Mouse (Mus musculus): ENCODE data around the gene Polr2h.
A peak's percentile ranks its signal among the peaks of the same experiment; 100 is the strongest.

- TF ChIP-seq UBTF (IDR thresholded peaks at IDR 0.05; ENCODE audit: low read depth, low read length): peak; percentile 6; the same call in 1 of the 2 replicates
- no peak for TF ChIP-seq ELF1 (IDR thresholded peaks at IDR 0.05; ENCODE audit: low read depth, low read length)
- TF ChIP-seq ZNF384 (IDR thresholded peaks at IDR 0.05; ENCODE audit: low read depth, low read length): no peak
- TF ChIP-seq NELFE (IDR thresholded peaks at IDR 0.05; ENCODE audit: low read depth, low read length): no peak
Observed at GRCm38 (mm10) chr16:20715976-20716840, 1.3 kb upstream of the Polr2h start.
